7 mouse cellular contexts compared by ENCODE assay signal in the genomic region with DNA sequence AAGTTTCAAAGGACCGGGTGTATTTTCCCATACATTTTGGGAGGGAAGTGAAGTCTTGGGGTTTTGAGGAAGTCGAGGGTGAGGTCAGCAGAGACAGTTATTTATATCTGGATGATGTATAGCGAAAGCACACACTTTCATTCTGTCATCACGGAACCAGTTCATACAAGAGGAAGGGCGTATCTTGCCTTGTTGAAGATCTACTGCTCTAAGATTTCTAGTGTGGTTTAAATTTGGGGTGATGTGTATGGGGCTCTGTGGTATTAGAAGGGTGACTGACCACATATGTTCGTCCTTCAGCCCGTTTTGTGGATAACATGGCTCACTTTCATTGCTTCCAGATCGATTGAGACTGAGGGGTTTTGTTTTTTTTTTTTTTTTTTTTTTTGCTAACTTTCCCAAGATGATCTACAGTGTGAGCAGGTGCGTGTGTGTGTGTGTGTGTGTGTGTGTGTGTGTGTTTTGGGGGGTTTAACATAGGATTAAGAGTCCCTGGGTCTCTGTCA.
DNase-seq lines count a peak whose midpoint lies in the region; ATAC-seq lines count a peak whose summit lies in the region.

No protein-coding gene starts in this region.

- ATAC-seq in heart, embryonic 13.5 days (ENCODE audit: extremely low read depth, insufficient number of reproducible peaks, low FRiP score, low TSS enrichment), result no peak
- ATAC-seq in frontal cortex, adult (ENCODE audit: low TSS enrichment), result no peak

- peak overlapping the region; percentile 47; the same call in 1 of the 2 replicates for H3K9ac ChIP-seq in heart, embryonic 13.5 days

- no peaks in the 10 kb centered on the region for H3K9me3 ChIP-seq in heart, embryonic 13.5 days

- H3K4me2 ChIP-seq in heart, embryonic 13.5 days, result peak overlapping the region; percentile 59

- no peaks in the 10 kb centered on the region for H3K36me3 ChIP-seq in heart, embryonic 13.5 days

- DNase-seq in thymus, postnatal 0 days (ENCODE audit: low spot score), result peak; percentile 31
- DNase-seq in thymus, postnatal 4 days, result no peak
- peak; percentile 63 for DNase-seq in lung, postnatal 25 days (ENCODE audit: low spot score)
- DNase-seq in right cerebral cortex, postnatal 14 days, result no peak
- DNase-seq in left cerebral cortex, postnatal 4 days, result no peak

- 52% methylated on average over 9 of the region's 9 CpGs for WGBS in heart, embryonic 13.5 days

- peaks cover 38% of the 10 kb centered on the region for H3K4me1 ChIP-seq in heart, embryonic 13.5 days

- H3K27ac ChIP-seq in heart, embryonic 13.5 days (replicated peaks), result peak overlapping the region; percentile 70

- H3K27me3 ChIP-seq in heart, embryonic 13.5 days (replicated peaks), result no peaks in the 10 kb centered on the region; the same call in 1 of the 2 replicates

- peak overlapping the region; percentile 5 for H3K4me3 ChIP-seq in heart, embryonic 13.5 days

- intact Hi-C loops in left cerebral cortex, postnatal 4 days (cut with DNase I), result no loop called here

Comparison
In these comparisons a context has a peak if more than half of its experiments do, and no peak if none do; other contexts are left out.
1. DNase-seq: peak in thymus, postnatal 0 days (single experiment) and lung, postnatal 25 days (single experiment); none in thymus, postnatal 4 days (single experiment), right cerebral cortex, postnatal 14 days (single experiment) and left cerebral cortex, postnatal 4 days (single experiment).